Mouse (Mus musculus) frontal cortex, postnatal 25 days (tissue): ENCODE results near the gene Kcnj14.

Source experiments
- DNase-seq, 2 experiments: peaks; one replicate each; pipeline ENCODE4 v3.0.0; 2022; ENCODE audit warnings: low spot score in 2 of 2

Gene Kcnj14

DNA sequence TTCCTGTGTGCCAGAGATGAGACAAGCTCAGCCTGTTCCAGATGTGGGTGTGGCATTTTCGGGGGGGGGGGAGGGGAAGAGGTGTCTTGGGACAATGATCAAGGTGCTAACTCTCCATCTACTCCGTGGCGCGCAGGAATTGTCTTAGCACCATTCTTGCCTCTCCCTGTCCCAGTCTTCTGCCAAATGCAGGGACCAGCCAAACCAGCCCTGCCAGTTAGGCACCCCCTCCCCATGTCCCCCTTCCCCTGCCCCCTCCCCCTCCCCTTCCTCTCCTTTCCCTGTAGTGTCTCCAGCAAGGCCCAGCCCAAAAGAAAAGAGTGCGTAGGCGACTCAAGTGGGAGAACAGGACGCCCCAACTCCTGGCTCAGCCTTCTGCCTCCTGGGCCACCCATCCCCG is 57.8 kb downstream of the Kcnj14 start:
- DNase-seq = no peak
